Mouse (Mus musculus): Measurements from ENCODE around the gene Stat3. TPM values are rescaled to one million over a fixed set of nuclear protein-coding genes. Genes with fewer than 3 reads are reported as not detected.

Stat3 gene
- polyA plus RNA-seq, 1 experiment from 2014 or later = 36.5 TPM

DNA sequence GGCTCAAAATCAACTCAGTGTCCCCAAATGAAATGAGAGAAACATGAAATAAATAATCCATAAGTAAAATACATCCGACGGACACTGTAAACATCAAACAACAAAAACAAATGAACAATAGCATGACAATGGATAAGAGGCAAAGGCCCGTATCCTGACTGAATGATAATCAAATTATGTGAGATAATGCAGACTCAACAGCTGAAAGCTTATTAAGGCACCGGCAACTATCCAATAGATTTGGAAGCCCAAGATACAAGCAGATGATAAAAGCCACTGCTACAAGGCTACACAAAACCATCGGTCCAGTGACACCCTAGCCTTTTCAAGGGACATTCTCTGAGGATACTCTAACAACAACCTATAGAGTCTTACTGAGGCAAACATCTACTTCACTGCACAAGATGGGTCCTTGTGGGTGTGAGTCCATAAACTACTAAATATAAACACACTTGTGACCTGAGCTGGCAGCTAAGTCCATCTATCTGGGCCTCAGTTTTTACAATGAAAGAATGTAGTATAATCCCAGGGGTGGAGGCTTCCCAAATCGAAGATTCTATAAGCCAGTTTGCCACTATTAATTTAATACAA, 90.5 kb downstream of the Stat3 start:
- WGBS = 45% methylated on average over 6 of the region's 6 CpGs
- H3K9me3 ChIP-seq (ENCODE audit: low read depth, low read length) = no peaks in the 10 kb centered on the region
- no peaks in the 10 kb centered on the region for H3K36me3 ChIP-seq (ENCODE audit: insufficient read depth)
- no peaks in the 10 kb centered on the region for H3K27me3 ChIP-seq (ENCODE audit: insufficient read depth, low read length)
- 0 out of 2 replicates have a peak overlapping the region, but pooled peaks have one; percentile 94 for H3K9ac ChIP-seq
- peak overlapping the region; percentile 95 for H3K4me3 ChIP-seq (ENCODE audit: low read depth, low read length)
- no peak for TF ChIP-seq CTCF (IDR thresholded peaks at IDR 0.05; ENCODE audit: low read depth)
- 0 out of 2 replicates have a peak overlapping the region, but pooled peaks have one; percentile 4 for H3K27ac ChIP-seq (ENCODE audit: low read depth)
- peak overlapping the region; percentile 89 for H3K4me2 ChIP-seq
- DNase-seq (peak; percentile 51), ATAC-seq (ENCODE audit: insufficient read depth) (no peak)
- H3K4me1 ChIP-seq (ENCODE audit: insufficient read depth) = peaks cover 20% of the 10 kb centered on the region

DNA sequence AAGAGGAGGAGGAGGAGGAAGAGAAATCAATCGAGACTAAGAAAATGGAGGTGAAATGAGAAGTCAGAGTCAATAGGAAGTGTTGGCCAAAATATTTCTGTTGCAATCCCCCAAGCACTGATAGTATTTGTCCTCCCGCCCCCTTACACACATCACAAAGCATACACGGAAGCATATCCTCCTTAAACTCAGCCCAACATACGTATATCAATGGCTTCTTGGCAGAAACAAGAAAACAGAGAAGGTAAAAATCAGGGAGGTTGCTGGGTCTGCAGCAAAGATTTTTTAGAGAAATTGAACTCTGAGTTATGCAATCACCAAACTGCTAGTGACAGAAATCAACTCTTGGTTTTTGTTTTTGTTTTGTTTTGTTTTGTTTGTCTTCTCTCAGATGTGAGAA, 91.3 kb downstream of the Stat3 start:
- WGBS = 46% methylated on average over 4 of the region's 4 CpGs
- peaks cover 20% of the 10 kb centered on the region for H3K4me1 ChIP-seq (ENCODE audit: insufficient read depth)
- DNase-seq (no peak), ATAC-seq (ENCODE audit: insufficient read depth) (no peak)
- no peak overlapping the region for H3K4me3 ChIP-seq (ENCODE audit: low read depth, low read length)
- H3K9ac ChIP-seq = no peak overlapping the region
- no peak for TF ChIP-seq CTCF (IDR thresholded peaks at IDR 0.05; ENCODE audit: low read depth)
- H3K36me3 ChIP-seq (ENCODE audit: insufficient read depth) = no peaks in the 10 kb centered on the region
- H3K4me2 ChIP-seq = peak overlapping the region; percentile 89
- H3K27me3 ChIP-seq (ENCODE audit: insufficient read depth, low read length) = no peaks in the 10 kb centered on the region
- H3K9me3 ChIP-seq (ENCODE audit: low read depth, low read length) = no peaks in the 10 kb centered on the region
- H3K27ac ChIP-seq (ENCODE audit: low read depth) = no peak overlapping the region

DNA sequence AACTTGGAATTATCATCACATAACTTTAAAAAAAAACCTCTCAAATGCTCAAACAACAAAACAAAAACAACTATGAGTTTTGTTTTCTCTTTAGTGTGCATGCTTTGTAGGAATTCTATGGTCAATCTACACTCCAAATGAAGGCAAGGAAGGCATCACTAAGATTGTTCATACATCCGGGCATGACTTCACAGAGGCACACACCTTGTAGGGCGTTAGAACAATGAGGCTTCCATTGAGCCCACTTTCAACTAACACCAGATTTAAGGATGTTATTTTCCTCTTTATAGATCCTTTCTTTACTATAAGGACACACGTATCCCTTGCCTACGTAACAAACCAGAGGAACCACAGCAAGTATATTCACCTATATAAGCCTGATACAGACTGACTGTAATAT, 91.8 kb downstream of the Stat3 start:
- peak overlapping the region; percentile 89 for H3K4me2 ChIP-seq
- 92% methylated on average over 4 of the region's 4 CpGs for WGBS
- TF ChIP-seq CTCF (IDR thresholded peaks at IDR 0.05; ENCODE audit: low read depth) = no peak
- H3K4me1 ChIP-seq (ENCODE audit: insufficient read depth) = peaks cover 20% of the 10 kb centered on the region
- no peaks in the 10 kb centered on the region for H3K36me3 ChIP-seq (ENCODE audit: insufficient read depth)
- no peaks in the 10 kb centered on the region for H3K9me3 ChIP-seq (ENCODE audit: low read depth, low read length)
- DNase-seq (no peak), ATAC-seq (ENCODE audit: insufficient read depth) (no peak)
- H3K27ac ChIP-seq (ENCODE audit: low read depth) = no peak overlapping the region
- no peak overlapping the region for H3K9ac ChIP-seq
- H3K4me3 ChIP-seq (ENCODE audit: low read depth, low read length) = no peak overlapping the region
- H3K27me3 ChIP-seq (ENCODE audit: insufficient read depth, low read length) = no peaks in the 10 kb centered on the region

DNA sequence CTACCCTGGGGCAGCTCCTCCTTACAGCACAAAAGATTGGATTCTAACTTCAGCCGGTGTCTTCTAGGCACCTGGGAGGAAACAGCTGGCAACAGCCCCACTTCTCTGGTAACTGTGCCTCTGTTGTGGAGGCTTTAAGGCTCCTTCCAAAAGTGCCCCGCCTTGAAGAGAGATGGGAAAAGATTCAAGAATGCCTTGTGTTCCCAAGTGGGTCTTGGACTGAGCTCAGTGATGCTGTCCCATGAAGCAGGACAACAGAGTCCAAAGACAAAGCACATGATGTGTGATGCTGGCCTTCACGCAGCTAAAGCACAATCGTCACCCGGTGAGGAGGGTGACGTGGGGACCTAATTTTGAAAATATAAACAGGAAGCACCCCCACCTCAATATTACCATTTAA, 93.5 kb downstream of the Stat3 start:
- Histone ChIP-seq H3K4me3 (ENCODE audit: low read depth, low read length) (no peak overlapping the region), H3K36me3 (ENCODE audit: insufficient read depth) (no peaks in the 10 kb centered on the region), H3K27me3 (ENCODE audit: insufficient read depth, low read length) (no peaks in the 10 kb centered on the region), H3K27ac (ENCODE audit: low read depth) (no peak overlapping the region), H3K9ac (no peak overlapping the region), H3K4me1 (ENCODE audit: insufficient read depth) (peaks cover 13% of the 10 kb centered on the region), H3K9me3 (ENCODE audit: low read depth, low read length) (no peaks in the 10 kb centered on the region), H3K4me2 (no peak overlapping the region)
- 80% methylated on average over 6 of the region's 6 CpGs for WGBS
- DNase-seq = no peak
- ATAC-seq (ENCODE audit: insufficient read depth) = no peak
- TF ChIP-seq CTCF (IDR thresholded peaks at IDR 0.05; ENCODE audit: low read depth) = no peak

DNA sequence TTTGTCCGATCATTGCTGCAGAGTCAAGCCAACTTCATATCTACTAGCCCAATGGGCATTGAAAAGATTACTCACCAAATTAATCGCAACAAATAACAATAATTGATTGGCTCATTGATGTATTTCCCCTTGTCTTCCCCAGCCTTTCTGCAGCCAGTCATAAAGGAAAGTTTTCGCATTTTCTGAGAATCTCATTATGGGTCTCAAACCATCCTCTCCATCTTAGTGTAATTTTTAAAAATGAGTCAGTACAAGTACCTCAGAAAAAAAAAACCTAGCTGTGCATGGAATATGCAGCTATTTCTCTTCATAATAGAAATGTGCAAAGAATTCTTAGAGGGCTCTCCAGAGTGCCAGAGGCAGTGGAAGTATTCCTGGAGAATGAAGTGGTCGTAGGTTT, 95.2 kb downstream of the Stat3 start:
- ATAC-seq (ENCODE audit: insufficient read depth) = no peak
- no peak overlapping the region for H3K4me2 ChIP-seq
- 88% methylated on average over 4 of the region's 4 CpGs for WGBS
- H3K27ac ChIP-seq (ENCODE audit: low read depth) = no peak overlapping the region
- H3K36me3 ChIP-seq (ENCODE audit: insufficient read depth) = no peaks in the 10 kb centered on the region
- H3K4me1 ChIP-seq (ENCODE audit: insufficient read depth) = peaks cover 12% of the 10 kb centered on the region
- TF ChIP-seq CTCF (IDR thresholded peaks at IDR 0.05; ENCODE audit: low read depth) = no peak
- H3K4me3 ChIP-seq (ENCODE audit: low read depth, low read length) = no peak overlapping the region
- no peaks in the 10 kb centered on the region for H3K27me3 ChIP-seq (ENCODE audit: insufficient read depth, low read length)
- H3K9ac ChIP-seq = no peak overlapping the region
- DNase-seq = no peak
- H3K9me3 ChIP-seq (ENCODE audit: low read depth, low read length) = no peaks in the 10 kb centered on the region

DNA sequence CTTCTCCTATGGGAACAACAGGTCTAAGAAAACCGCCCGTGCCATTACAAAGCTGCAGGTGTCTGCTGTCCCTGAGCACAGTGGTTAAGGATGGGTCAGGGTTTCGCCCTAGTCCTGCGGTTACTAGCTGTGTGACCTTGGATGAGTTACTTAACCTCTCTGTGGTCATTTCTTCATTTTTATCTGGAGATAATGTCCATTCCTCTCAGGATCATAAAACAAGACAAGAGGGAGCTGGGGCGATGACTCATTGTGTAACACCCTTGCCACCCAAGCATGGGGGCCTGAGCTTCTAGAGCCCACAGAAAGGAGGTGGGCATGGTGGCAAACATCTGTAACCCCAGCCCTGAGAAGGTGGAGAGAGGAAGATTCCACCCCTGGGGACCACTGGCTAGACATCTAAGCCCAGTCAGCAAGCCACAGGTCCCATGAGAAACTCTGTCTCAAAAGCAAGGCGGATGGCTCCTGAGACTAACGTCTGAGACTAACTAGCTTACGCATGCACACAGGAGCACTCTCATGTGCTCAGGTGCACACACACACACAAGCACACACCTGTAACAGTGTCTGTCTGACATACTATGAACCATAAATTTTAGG, 96.2 kb downstream of the Stat3 start:
- Histone ChIP-seq H3K4me2 (no peak overlapping the region), H3K27ac (ENCODE audit: low read depth) (no peak overlapping the region), H3K36me3 (ENCODE audit: insufficient read depth) (no peaks in the 10 kb centered on the region), H3K9me3 (ENCODE audit: low read depth, low read length) (no peaks in the 10 kb centered on the region), H3K4me1 (ENCODE audit: insufficient read depth) (peaks cover 4% of the 10 kb centered on the region), H3K9ac (no peak overlapping the region), H3K27me3 (ENCODE audit: insufficient read depth, low read length) (no peaks in the 10 kb centered on the region), H3K4me3 (ENCODE audit: low read depth, low read length) (no peak overlapping the region)
- no peak for TF ChIP-seq CTCF (IDR thresholded peaks at IDR 0.05; ENCODE audit: low read depth)
- DNase-seq = no peak
- ATAC-seq (ENCODE audit: insufficient read depth) = no peak
- WGBS = 91% methylated on average over 8 of the region's 8 CpGs

DNA sequence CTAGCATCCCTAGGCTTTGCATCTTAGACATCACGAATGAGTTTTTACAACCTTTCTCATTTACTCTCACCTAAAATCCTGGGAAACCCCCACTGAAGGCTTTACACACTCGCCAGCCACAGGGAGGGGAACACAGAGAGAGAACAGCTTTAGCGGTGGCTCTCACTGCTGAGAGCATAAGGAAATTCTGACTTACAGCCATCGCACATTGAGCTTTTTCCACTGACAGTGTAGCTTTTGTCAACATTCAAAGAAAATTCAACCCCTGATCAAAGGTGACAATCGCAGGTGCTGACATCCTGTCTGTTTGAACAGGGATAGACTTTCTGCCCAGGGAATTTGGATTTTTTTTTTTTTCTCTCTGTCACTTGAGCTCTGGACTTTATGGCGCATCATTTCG, 97.3 kb downstream of the Stat3 start:
- Histone ChIP-seq H3K4me1 (ENCODE audit: insufficient read depth) (no peaks in the 10 kb centered on the region), H3K27ac (ENCODE audit: low read depth) (no peak overlapping the region), H3K4me3 (ENCODE audit: low read depth, low read length) (no peak overlapping the region), H3K9ac (no peak overlapping the region), H3K36me3 (ENCODE audit: insufficient read depth) (no peaks in the 10 kb centered on the region), H3K4me2 (no peak overlapping the region), H3K9me3 (ENCODE audit: low read depth, low read length) (peaks cover 4% of the 10 kb centered on the region; the same call in 1 of the 2 replicates), H3K27me3 (ENCODE audit: insufficient read depth, low read length) (no peaks in the 10 kb centered on the region)
- DNase-seq (no peak), ATAC-seq (ENCODE audit: insufficient read depth) (no peak)
- no peak for TF ChIP-seq CTCF (IDR thresholded peaks at IDR 0.05; ENCODE audit: low read depth)
- WGBS = 74% methylated on average over 7 of the region's 7 CpGs

Data from lung, embryonic 14.5 days (tissue).